Mouse (Mus musculus) frontal cortex, adult (tissue): ENCODE data around the gene Bcap29.
"Not testable (repeated sequence)": the region's sequence is repeated elsewhere in the genome, so short reads cannot be mapped to it uniquely, and the experiment has no call there.

Experiments
- ATAC-seq: cut with Nextera tagmentation; 2 replicates; pipeline ENCODE4 v1.9.2; 2017; ENCODE audit warnings: mild to moderate bottlenecking, moderate library complexity, mixed read lengths; ENCODE audit not compliant: low TSS enrichment

The Bcap29 gene

GRCm38 (mm10) chr12:31578691-31579476, 55.6 kb downstream of the Bcap29 start:
- ATAC-seq: peak; percentile 64

- ATAC-seq: no peak
Observed at GRCm38 (mm10) chr12:31574506-31574905, 60.0 kb downstream of the Bcap29 start.

- no peak for ATAC-seq
Observed at GRCm38 (mm10) chr12:31569784-31570183, 64.7 kb downstream of the Bcap29 start.

GRCm38 (mm10) chr12:31568661-31569060, 65.8 kb downstream of the Bcap29 start:
- no peak for ATAC-seq

GRCm38 (mm10) chr12:31567535-31567934, 66.9 kb downstream of the Bcap29 start:
- not testable (repeated sequence) for ATAC-seq

GRCm38 (mm10) chr12:31560712-31561111, 73.7 kb downstream of the Bcap29 start:
- ATAC-seq: no peak

- no peak for ATAC-seq
Observed at GRCm38 (mm10) chr12:31560002-31560401, 74.5 kb downstream of the Bcap29 start.

- no peak for ATAC-seq
Observed at GRCm38 (mm10) chr12:31554371-31554770, 80.1 kb downstream of the Bcap29 start.

- ATAC-seq: no peak
Observed at GRCm38 (mm10) chr12:31551252-31551651, 83.2 kb downstream of the Bcap29 start.

GRCm38 (mm10) chr12:31546061-31546460, 88.4 kb downstream of the Bcap29 start:
- no peak for ATAC-seq

GRCm38 (mm10) chr12:31545219-31545618, 89.2 kb downstream of the Bcap29 start:
- no peak for ATAC-seq

- ATAC-seq: peak; percentile 70
Observed at GRCm38 (mm10) chr12:31541541-31541940, 92.9 kb downstream of the Bcap29 start.
